Mouse (Mus musculus) brown adipose tissue, adult 24 weeks (tissue): ENCODE measurements at regions not wholly inside any gene's neighbourhood (a gene's known extent, or its start where the extent isn't known, plus 50 kb on each side); places are given as distances from the start of the nearest gene placed in this dataset.
"Not testable (repeated sequence)": the region's sequence is repeated elsewhere in the genome, so short reads cannot be mapped to it uniquely, and the experiment has no call there.

Source experiments
- H3K27ac ChIP-seq: fragments of 200-500 bp; replicated peaks from 2 replicates; pipeline ENCODE4 v1.5.1; 2012; ENCODE audit warnings: low read depth, mild to moderate bottlenecking, low read length
- H3K4me1 ChIP-seq: fragments of 200-500 bp; 2 replicates; pipeline ENCODE4 v1.6.1; 2012; ENCODE audit warnings: low read length, mixed read lengths; ENCODE audit not compliant: control insufficient read depth, insufficient read depth, insufficient read length
- H3K4me3 ChIP-seq: fragments of 200-500 bp; 2 replicates; pipeline ENCODE4 v1.5.1; 2012; ENCODE audit warnings: low read depth, mild to moderate bottlenecking, low read length, moderate library complexity; ENCODE audit not compliant: insufficient read depth

DNA sequence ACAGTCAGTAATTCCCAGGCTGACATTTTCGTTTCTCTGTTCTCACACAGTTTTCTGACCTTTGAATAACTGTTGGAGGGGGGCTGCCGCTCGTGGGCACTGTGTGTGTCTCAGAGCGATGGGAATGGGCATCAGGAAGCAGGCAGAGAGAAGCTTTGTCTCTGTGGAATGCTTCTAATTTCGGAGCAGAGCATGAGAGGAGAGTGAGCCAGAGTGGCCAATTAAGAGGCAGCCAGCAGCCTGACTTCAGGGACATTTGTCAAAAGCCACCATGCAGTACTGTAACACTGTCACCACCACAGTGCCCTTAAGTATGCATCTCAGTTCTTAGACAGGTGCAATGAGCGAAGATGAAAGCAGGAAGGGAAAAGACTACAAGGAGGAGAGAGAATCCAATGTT, 592.1 kb downstream of the Dcdc2c start:
- Histone ChIP-seq H3K4me1 (no peaks in the 10 kb centered on the region), H3K27ac (no peak overlapping the region), H3K4me3 (no peak overlapping the region)

GRCm38 (mm10) chr12:27947646-27948045, 604.6 kb downstream of the Dcdc2c start:
- H3K4me1 ChIP-seq: no peaks in the 10 kb centered on the region
- no peak overlapping the region for H3K27ac ChIP-seq
- H3K4me3 ChIP-seq: no peak overlapping the region

GRCm38 (mm10) chr12:27946866-27947459, 604.6 kb upstream of the Sox11 start:
- Histone ChIP-seq H3K27ac (no peak overlapping the region), H3K4me1 (no peaks in the 10 kb centered on the region), H3K4me3 (no peak overlapping the region)

DNA sequence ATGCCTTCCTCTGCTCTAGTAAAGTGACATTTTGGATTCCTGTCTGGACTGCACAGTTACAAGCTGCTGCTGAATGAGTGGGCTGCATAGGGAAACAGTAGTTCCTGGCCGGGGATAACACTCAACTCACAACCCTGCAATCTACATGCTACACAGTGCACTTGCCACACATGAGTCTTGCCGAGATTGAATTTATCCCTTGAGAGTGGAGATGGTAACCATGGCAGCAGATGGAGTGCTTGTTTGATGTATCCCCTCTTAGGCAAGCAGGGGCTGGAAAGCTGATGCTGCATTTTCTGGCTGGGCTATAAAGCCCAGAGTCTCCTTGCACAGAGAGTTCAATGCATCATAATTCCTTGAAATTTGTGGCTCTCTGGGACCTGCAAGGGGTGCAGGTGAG, 603.0 kb upstream of the Sox11 start:
- H3K4me3 ChIP-seq: no peak overlapping the region
- no peak overlapping the region for H3K27ac ChIP-seq
- no peaks in the 10 kb centered on the region for H3K4me1 ChIP-seq

DNA sequence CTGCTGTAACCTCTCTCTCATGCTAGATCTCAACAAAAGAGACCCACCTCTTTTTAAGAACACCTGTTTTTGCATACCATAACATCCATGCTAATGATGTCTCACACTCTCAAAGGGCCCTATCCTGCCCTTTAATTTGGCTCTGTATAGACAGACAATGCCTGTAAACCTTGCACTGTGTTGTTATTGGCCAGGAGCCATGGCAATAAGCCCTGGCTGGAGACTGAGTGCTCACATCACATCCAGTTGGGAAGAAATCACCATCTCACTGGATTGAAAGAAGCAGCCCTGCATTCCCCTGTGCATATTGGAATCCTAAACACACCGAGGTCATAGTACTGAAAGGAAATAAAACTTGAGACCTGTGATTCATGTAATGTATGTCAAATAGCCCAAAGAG, 598.7 kb upstream of the Sox11 start:
- H3K4me3 ChIP-seq: no peak overlapping the region
- no peak overlapping the region for H3K27ac ChIP-seq
- no peaks in the 10 kb centered on the region for H3K4me1 ChIP-seq

DNA sequence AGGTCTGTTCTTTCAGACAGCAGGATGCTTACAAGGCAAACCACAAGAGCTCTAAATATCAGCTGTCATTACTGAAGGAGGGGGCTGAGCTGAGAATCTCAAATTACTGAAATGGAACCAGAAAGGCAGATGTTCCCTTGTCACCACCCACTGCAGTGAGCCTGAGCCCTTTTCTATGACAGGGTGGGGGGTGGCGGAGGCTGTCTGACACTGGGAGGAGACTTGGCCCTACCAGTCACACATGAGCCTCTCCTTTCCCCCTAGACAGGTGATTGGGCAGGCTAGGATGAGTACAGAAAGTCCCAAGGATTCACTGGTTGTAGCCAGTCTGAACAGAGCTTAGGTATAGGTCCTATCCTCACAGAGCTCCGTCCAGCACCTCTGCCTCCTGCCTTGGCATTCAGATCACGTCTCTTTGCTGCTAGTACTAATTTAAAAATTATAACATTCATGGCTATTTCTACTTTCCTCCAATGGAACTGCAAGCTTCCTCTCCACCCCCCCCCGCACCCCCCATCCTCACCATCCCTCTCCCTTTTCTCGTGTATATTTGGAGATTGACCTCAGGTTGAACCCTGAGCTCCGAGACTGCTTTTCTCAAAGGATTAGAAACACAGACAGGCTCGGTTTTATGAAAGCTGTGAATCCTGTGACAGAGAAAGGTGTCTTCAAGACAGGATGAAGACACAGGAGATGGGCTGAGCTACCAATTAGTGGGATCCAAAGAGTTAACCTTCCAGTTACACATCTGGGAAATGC, 590.2 kb upstream of the Sox11 start:
- Histone ChIP-seq H3K4me3 (no peak overlapping the region), H3K27ac (no peak overlapping the region), H3K4me1 (no peaks in the 10 kb centered on the region)

- Histone ChIP-seq H3K4me1 (no peaks in the 10 kb centered on the region), H3K4me3 (no peak overlapping the region), H3K27ac (no peak overlapping the region)
Measured at GRCm38 (mm10) chr12:27928366-27928963, 586.1 kb upstream of the Sox11 start.

DNA sequence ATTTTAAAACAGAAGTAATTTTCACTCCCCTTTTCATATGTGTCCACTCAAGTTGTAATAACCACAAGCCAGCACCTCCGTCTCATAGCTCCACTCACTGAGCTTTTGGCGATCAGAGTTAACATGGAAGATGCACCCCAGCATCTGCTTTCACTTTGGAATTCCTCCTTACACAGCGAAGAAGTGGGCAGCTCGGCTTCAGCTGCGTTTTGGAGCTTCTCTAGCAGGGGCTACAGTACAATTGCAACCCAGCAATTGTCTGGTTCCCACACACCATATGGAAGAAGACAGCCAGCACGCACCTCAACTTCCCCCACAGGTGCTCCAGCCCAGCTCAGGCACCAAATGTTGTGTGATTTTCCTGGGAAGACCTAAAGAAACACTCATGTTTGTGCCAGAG, 584.4 kb upstream of the Sox11 start:
- Histone ChIP-seq H3K27ac (no peak overlapping the region), H3K4me1 (no peaks in the 10 kb centered on the region), H3K4me3 (no peak overlapping the region)

DNA sequence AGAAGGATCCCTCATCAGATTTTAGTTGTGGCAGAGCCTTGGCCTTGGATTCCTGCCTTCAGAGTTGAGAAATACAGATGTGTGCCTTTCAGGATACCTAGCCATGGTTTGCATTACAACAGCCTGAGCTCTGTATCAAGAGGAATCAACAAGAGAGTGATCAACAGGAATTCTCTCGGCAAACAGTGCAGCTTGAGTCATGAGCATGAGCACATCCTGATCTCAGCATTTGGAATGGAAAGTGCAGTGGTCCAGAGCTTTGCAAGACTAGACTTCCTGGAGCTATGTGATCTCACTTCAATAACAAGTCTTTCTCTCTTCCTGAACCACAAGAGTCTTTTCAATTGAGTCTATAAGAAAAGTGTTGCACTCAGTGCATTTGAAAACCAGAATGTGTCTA, 578.2 kb upstream of the Sox11 start:
- Histone ChIP-seq H3K4me1 (no peaks in the 10 kb centered on the region), H3K27ac (no peak overlapping the region), H3K4me3 (no peak overlapping the region)

- no peak overlapping the region for H3K4me3 ChIP-seq
- no peaks in the 10 kb centered on the region for H3K4me1 ChIP-seq
- no peak overlapping the region for H3K27ac ChIP-seq
Measured at GRCm38 (mm10) chr12:27916401-27916920, 574.1 kb upstream of the Sox11 start.

DNA sequence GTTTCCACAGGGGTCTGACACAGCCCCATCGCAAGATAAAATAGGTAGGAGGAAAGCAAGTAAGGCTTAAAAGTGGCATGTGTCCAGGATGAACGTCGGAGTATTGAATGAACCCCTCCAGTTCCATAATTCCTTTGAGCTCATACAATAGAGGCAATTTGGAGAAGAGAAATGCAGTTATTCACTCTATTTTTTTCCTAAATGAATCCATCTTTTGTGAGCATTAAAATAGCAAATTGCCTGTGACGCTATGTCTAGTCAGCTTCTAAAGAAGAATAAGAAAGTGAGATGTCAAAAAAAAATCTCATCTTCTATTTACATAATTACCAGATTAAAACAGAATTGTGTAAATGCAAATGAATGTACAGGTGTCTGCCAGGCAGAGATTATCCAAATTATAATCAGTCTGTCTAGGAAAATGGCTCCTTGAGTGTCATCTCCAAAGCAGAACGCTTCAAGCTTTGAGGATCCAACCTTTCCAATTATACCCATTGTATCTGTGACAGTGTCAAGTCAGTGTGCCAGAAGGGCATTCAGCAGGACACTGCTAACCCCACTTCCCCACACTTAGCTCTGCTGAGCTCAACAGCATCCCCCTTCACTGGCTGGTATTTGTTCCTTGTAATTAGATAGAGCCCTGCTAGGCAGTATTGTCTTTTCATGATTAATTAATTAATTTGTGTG, 567.2 kb upstream of the Sox11 start:
- Histone ChIP-seq H3K27ac (no peak overlapping the region), H3K4me3 (no peak overlapping the region), H3K4me1 (no peaks in the 10 kb centered on the region)

- not testable (repeated sequence) for H3K4me3 ChIP-seq, H3K4me1 ChIP-seq, H3K27ac ChIP-seq
Measured at GRCm38 (mm10) chr12:27896682-27897081, 554.3 kb upstream of the Sox11 start.

GRCm38 (mm10) chr12:27881720-27882119, 539.3 kb upstream of the Sox11 start:
- Histone ChIP-seq H3K27ac (no peak overlapping the region), H3K4me1 (no peaks in the 10 kb centered on the region), H3K4me3 (no peak overlapping the region)

- Histone ChIP-seq H3K4me3 (no peak overlapping the region), H3K4me1 (no peaks in the 10 kb centered on the region), H3K27ac (no peak overlapping the region)
Measured at GRCm38 (mm10) chr12:27866421-27866820, 524.0 kb upstream of the Sox11 start.

- Histone ChIP-seq H3K4me3 (no peak overlapping the region), H3K4me1 (no peaks in the 10 kb centered on the region), H3K27ac (no peak overlapping the region)
Measured at GRCm38 (mm10) chr12:27849537-27849936, 507.2 kb upstream of the Sox11 start.
